Mouse (Mus musculus): ENCODE data around the gene Sdhc. TPM values are rescaled to one million over a fixed set of nuclear protein-coding genes. Genes with fewer than 3 reads are reported as not detected.
A peak's percentile ranks its signal among the peaks of the same experiment; 100 is the strongest.

The Sdhc gene
- polyA plus RNA-seq, 1 experiment from 2014 or later = 140 TPM

GRCm38 (mm10) chr1:171122932-171123331, 27.5 kb downstream of the Sdhc start:
- 40% methylated on average over 7 of the region's 7 CpGs for WGBS (ENCODE audit: insufficient replicate concordance)
- Histone ChIP-seq H3K4me3 (no peak overlapping the region), H3K27ac (no peak overlapping the region), H3K36me3 (peaks cover 7% of the 10 kb centered on the region; the same call in 1 of the 2 replicates), H3K27me3 (replicated peaks) (no peaks in the 10 kb centered on the region), H3K4me1 (peaks cover 48% of the 10 kb centered on the region), H3K9me3 (replicated peaks) (no peaks in the 10 kb centered on the region), H3K4me2 (no peak overlapping the region), H3K9ac (no peak overlapping the region)
- ATAC-seq = no peak

DNA sequence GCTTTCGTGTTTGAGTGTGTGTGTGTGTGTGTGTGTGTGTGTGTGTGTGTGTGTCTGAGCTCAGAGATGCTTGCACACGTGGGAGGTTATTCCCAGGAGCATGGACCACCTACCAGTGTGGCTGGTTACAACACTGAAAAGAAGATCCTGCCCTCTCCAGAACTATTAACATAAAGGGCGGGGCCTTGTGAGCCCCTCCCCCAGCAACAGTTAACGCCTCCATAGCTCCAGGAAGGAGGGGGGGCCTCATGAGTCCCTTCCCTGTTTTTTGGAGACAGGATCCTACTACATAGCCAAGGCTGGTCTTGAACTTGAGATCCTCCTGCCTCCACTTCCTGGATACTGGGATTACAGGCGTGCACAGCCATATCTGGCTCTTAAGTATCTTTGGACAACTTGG, 28.6 kb downstream of the Sdhc start:
- peaks cover 53% of the 10 kb centered on the region for H3K4me1 ChIP-seq
- no peaks in the 10 kb centered on the region for H3K36me3 ChIP-seq

DNA sequence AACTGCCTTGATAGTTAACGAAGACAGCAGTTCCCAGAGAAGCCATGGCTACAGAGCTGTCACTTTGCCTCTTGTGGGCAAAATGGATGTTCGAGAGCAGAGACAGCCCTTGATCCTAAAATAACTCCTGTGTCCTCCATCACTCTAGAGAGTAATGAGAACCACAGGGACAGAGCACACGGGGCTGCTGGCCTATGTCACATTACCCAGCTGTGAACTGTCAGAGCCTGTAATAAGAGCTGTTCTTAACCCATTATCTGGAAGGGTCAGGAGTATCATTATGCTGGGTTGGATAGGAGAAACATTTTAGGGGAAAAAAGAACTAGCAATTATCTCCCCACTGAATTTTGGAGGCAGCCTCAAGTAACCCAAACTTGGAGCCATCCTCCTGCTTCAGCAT, 29.5 kb downstream of the Sdhc start:
- Histone ChIP-seq H3K27me3 (replicated peaks) (no peaks in the 10 kb centered on the region), H3K4me3 (no peak overlapping the region), H3K27ac (no peak overlapping the region), H3K4me1 (peaks cover 63% of the 10 kb centered on the region), H3K4me2 (no peak overlapping the region), H3K9me3 (replicated peaks) (no peaks in the 10 kb centered on the region), H3K36me3 (no peaks in the 10 kb centered on the region), H3K9ac (no peak overlapping the region)
- ATAC-seq = no peak
- 53% methylated on average over 3 of the region's 3 CpGs for WGBS (ENCODE audit: insufficient replicate concordance)

More for the DNA sequence above, 28.6 kb downstream of the Sdhc start:
- no peak overlapping the region for H3K9ac ChIP-seq
- H3K27me3 ChIP-seq (replicated peaks) = no peaks in the 10 kb centered on the region
- no peak overlapping the region for H3K4me3 ChIP-seq
- no peak overlapping the region for H3K27ac ChIP-seq
- WGBS (ENCODE audit: insufficient replicate concordance) = 43% methylated on average over 5 of the region's 5 CpGs
- no peaks in the 10 kb centered on the region for H3K9me3 ChIP-seq (replicated peaks)
- H3K4me2 ChIP-seq = no peak overlapping the region
- ATAC-seq = peak; percentile 18; the same call in 1 of the 2 replicates

DNA sequence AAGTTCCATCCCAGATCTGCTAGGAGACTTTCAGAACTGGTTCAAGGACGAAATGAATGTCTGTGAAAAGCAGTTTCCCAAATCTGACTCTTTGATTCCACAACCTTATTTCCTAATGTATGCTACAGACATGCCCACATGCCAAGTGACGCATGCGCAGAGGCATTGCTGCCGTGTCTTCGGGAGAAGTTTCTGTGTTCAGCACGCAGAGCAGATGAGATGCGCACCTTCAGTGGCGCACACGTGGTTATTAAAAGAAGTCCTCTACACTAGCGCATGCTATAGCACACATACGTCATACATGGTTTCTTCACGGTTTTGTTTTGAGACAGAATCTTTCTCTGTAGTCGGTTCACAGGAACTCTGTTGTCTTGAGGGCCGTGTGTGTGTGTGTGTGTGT, 31.0 kb downstream of the Sdhc start:
- no peak overlapping the region for H3K9ac ChIP-seq
- H3K9me3 ChIP-seq (replicated peaks) = no peaks in the 10 kb centered on the region
- peaks cover 61% of the 10 kb centered on the region for H3K4me1 ChIP-seq
- no peak overlapping the region for H3K4me2 ChIP-seq
- no peaks in the 10 kb centered on the region for H3K27me3 ChIP-seq (replicated peaks)
- H3K4me3 ChIP-seq = no peak overlapping the region
- 80% methylated on average over 14 of the region's 14 CpGs for WGBS (ENCODE audit: insufficient replicate concordance)
- H3K27ac ChIP-seq = no peak overlapping the region
- ATAC-seq = no peak
- H3K36me3 ChIP-seq = no peaks in the 10 kb centered on the region

DNA sequence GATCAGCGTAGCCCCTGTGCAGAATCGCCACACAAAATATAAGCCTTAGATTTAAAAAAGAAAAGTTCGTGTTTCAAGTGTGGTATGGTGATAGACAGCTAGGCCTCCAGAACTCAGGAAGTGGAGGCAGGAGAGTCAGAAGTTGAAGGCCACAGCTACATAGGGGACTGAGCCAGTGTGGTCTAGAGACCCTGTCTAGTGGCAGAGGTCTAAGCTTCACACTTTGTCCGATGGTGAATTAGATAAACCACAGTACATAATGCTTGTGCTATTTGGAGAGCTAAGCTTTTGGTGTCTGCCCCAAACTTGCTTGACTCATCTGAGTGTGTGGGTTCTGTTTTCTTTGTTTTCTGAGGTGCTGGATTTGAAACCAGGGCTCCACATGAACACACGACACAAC, 31.4 kb downstream of the Sdhc start:
- WGBS (ENCODE audit: insufficient replicate concordance) = 61% methylated on average over 5 of the region's 5 CpGs
- no peaks in the 10 kb centered on the region for H3K36me3 ChIP-seq
- H3K9me3 ChIP-seq (replicated peaks) = no peaks in the 10 kb centered on the region
- no peak overlapping the region for H3K4me3 ChIP-seq
- H3K4me2 ChIP-seq = no peak overlapping the region
- H3K27me3 ChIP-seq (replicated peaks) = no peaks in the 10 kb centered on the region
- no peak for ATAC-seq
- peaks cover 61% of the 10 kb centered on the region for H3K4me1 ChIP-seq
- no peak overlapping the region for H3K9ac ChIP-seq
- H3K27ac ChIP-seq = no peak overlapping the region

DNA sequence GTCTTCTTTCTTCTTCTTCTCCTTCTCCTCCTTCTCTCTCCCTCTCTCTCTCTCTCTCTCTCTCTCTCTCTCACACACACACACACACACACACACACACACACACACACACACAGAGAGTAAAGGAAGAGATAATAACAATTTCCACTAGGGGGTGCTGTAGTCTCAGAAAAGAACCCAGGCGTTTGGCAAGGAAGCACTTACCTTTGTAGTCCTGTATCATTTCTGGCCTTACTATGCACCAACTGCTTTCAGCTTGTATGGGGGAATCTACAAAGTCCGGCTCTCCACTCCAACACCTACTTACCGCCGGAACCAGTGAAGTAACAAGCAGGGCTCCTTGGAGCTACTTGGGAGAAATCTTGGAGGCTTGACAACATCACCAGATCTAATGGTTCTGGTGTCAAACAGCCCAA, 32.1 kb downstream of the Sdhc start:
- no peaks in the 10 kb centered on the region for H3K27me3 ChIP-seq (replicated peaks)
- H3K9ac ChIP-seq = no peak overlapping the region
- ATAC-seq = peak; percentile 52; the same call in 1 of the 2 replicates
- H3K27ac ChIP-seq = no peak overlapping the region
- 9% methylated on average over 4 of the region's 4 CpGs for WGBS (ENCODE audit: insufficient replicate concordance)
- H3K4me2 ChIP-seq = no peak overlapping the region
- H3K4me3 ChIP-seq = no peak overlapping the region
- H3K4me1 ChIP-seq = peaks cover 61% of the 10 kb centered on the region
- no peaks in the 10 kb centered on the region for H3K9me3 ChIP-seq (replicated peaks)
- no peaks in the 10 kb centered on the region for H3K36me3 ChIP-seq

- Histone ChIP-seq H3K4me1 (peaks cover 56% of the 10 kb centered on the region), H3K9ac (no peak overlapping the region), H3K27me3 (replicated peaks) (no peaks in the 10 kb centered on the region), H3K4me3 (no peak overlapping the region), H3K27ac (0 out of 2 replicates have a peak overlapping the region, but pooled peaks have one; percentile 1), H3K9me3 (replicated peaks) (no peaks in the 10 kb centered on the region), H3K36me3 (no peaks in the 10 kb centered on the region), H3K4me2 (peak overlapping the region; percentile 21)
- ATAC-seq = peak; percentile 14; the same call in 1 of the 2 replicates
- 31% methylated on average over 4 of the region's 4 CpGs for WGBS (ENCODE audit: insufficient replicate concordance)
These were observed 34.1 kb downstream of the Sdhc start for GRCm38 (mm10) chr1:171116280-171116679.

- H3K4me3 ChIP-seq = peak within 1 kb of the TSS; percentile 68
- H3K27me3 ChIP-seq (replicated peaks) = no peaks in the 10 kb centered on the region
- under 1% methylated on average over 24 of the region's 24 CpGs for WGBS (ENCODE audit: insufficient replicate concordance)
- peaks cover 70% of the 10 kb centered on the region for H3K4me1 ChIP-seq
- peak within 1 kb of the TSS; percentile 76 for H3K9ac ChIP-seq
- H3K4me2 ChIP-seq = peak within 1 kb of the TSS; percentile 82
- peak; percentile 42 for ATAC-seq
- H3K36me3 ChIP-seq = no peaks in the 10 kb centered on the region
- peak within 1 kb of the TSS; percentile 73 for H3K27ac ChIP-seq
- no peaks in the 10 kb centered on the region for H3K9me3 ChIP-seq (replicated peaks)
These were observed 36.5 kb downstream of the Sdhc start, which contains the start of gene Cfap126 for GRCm38 (mm10) chr1:171113873-171114299. Cfap126 (plus strand) TSS chr1:171113918.

GRCm38 (mm10) chr1:171112986-171113385, 37.4 kb downstream of the Sdhc start:
- peak overlapping the region; percentile 82 for H3K4me2 ChIP-seq
- no peak overlapping the region for H3K4me3 ChIP-seq
- no peak for ATAC-seq
- H3K27me3 ChIP-seq (replicated peaks) = no peaks in the 10 kb centered on the region
- H3K9ac ChIP-seq = no peak overlapping the region
- 0 out of 2 replicates have a peak overlapping the region, but pooled peaks have one; percentile 73 for H3K27ac ChIP-seq
- H3K4me1 ChIP-seq = peaks cover 70% of the 10 kb centered on the region
- H3K9me3 ChIP-seq (replicated peaks) = no peaks in the 10 kb centered on the region
- WGBS (ENCODE audit: insufficient replicate concordance) = 82% methylated on average over 4 of the region's 4 CpGs
- H3K36me3 ChIP-seq = no peaks in the 10 kb centered on the region

- Histone ChIP-seq H3K36me3 (no peaks in the 10 kb centered on the region), H3K4me1 (peaks cover 66% of the 10 kb centered on the region)
These were observed 38.4 kb downstream of the Sdhc start for GRCm38 (mm10) chr1:171111781-171112575.

DNA sequence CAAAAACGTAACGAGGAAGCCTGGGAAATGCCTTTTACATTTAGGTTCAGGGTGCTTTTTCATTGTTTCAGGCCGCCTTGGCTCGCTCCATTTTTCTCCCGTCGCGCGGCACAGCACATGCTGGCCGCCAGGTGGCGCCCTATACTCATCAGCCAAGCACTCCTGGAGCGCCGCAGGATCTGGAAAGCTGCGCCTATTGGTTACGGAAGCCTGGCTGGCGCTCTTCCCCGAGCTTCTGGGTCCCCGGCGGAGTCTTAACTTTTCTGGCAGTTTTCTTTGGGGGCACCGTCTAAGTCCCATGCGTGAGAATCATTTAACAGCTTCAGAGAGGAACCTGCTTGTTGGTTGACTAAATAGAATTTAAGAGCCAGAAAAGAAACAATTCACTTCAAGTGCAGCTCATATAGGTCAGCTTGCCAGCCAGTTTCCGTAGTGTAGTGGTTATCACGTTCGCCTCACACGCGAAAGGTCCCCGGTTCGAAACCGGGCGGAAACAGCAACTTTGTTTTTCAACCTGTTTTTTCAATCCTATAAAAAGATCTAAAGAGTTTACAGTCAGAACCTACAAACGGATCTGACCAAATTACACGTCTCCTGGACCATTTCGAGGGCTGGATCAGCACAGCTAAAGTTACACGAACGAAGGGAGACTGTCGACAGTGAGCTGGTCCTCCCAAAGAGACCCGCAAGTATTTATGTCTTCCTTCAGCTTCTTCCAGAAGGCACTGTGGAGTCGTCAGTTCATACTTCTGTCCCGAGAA, 39.2 kb downstream of the Sdhc start:
- under 1% methylated on average over 38 of the region's 38 CpGs for WGBS (ENCODE audit: insufficient replicate concordance)
- peak; percentile 85 for ATAC-seq

More at GRCm38 (mm10) chr1:171111781-171112575, 38.4 kb downstream of the Sdhc start:
- 6% methylated on average over 15 of the region's 15 CpGs for WGBS (ENCODE audit: insufficient replicate concordance)
- no peaks in the 10 kb centered on the region for H3K27me3 ChIP-seq (replicated peaks)
- no peaks in the 10 kb centered on the region for H3K9me3 ChIP-seq (replicated peaks)
- peak; percentile 8; the same call in 1 of the 2 replicates for ATAC-seq
- H3K9ac ChIP-seq = peak overlapping the region; percentile 74
- H3K4me3 ChIP-seq = peak overlapping the region; percentile 68
- H3K27ac ChIP-seq = peak overlapping the region; percentile 84
- peak overlapping the region; percentile 82 for H3K4me2 ChIP-seq

DNA sequence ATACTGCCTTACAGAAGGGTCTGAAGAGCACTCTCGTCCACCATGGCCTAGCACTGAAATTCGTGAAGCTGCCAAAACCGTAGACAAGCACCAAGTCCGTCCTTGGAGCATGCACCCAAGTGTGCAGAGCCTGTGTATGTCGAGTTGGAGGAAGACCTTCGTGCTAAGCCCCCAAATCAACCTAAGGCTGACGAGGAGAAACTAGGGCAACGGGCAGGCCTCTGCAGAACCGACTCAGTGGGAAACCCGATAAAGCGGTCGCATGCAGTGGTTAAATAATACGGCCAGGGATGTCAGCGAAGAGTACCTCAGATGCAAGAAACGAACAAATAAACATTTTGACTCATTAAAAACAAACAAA, 39.8 kb downstream of the Sdhc start:
- Histone ChIP-seq H3K9ac (peak overlapping the region; percentile 68), H3K4me2 (peak overlapping the region; percentile 82), H3K27ac (peak overlapping the region; percentile 84; the same call in 1 of the 2 replicates), H3K9me3 (replicated peaks) (no peaks in the 10 kb centered on the region), H3K36me3 (no peaks in the 10 kb centered on the region), H3K4me3 (peak overlapping the region; percentile 68), H3K27me3 (replicated peaks) (no peaks in the 10 kb centered on the region), H3K4me1 (peaks cover 52% of the 10 kb centered on the region)
- 23% methylated on average over 15 of the region's 15 CpGs for WGBS (ENCODE audit: insufficient replicate concordance)
- ATAC-seq = peak; percentile 25; the same call in 1 of the 2 replicates

More for the DNA sequence above, 39.2 kb downstream of the Sdhc start:
- Histone ChIP-seq H3K9ac (peak overlapping the region; percentile 74), H3K4me1 (peaks cover 58% of the 10 kb centered on the region), H3K4me2 (peak overlapping the region; percentile 82), H3K27ac (peak overlapping the region; percentile 84), H3K27me3 (replicated peaks) (no peaks in the 10 kb centered on the region), H3K36me3 (no peaks in the 10 kb centered on the region), H3K4me3 (peak overlapping the region; percentile 68), H3K9me3 (replicated peaks) (no peaks in the 10 kb centered on the region)
